Mouse (Mus musculus): ENCODE results near the gene Chic2. TPM values are rescaled to one million over a fixed set of nuclear protein-coding genes. Genes with fewer than 3 reads are reported as not detected.

The Chic2 gene
- total and polyA plus RNA-seq, 2 experiments from 2014 or later, result 12.8 to 33.9 TPM

DNA sequence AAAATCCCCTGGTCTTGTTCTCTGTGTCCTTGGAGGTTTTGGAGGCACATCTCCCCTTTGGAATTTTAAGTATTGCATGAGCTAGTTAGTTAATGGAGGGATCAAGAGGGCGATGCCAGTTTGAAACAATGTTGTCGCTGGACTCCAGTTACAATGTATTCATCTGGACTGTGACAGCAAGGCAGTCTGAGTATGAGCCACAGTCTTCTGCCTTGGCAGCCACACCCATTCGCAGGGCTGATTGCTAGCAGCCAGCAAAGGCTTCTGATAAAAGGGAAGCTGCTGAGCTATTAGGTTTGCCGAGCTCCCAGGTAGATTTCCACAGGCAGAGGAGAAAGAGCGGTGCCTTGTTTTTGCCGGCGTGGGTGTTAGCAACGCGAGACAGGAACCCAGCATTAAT is 84.3 kb downstream of the Chic2 start:
- ATAC-seq, result no peak
- Histone ChIP-seq H3K36me3 (ENCODE audit: insufficient read depth, low read length) (no peaks in the 10 kb centered on the region), H3K4me2 (ENCODE audit: low read depth, low read length) (no peak overlapping the region), H3K4me3 (ENCODE audit: low read length) (no peak overlapping the region), H3K4me1 (ENCODE audit: insufficient read depth, low read length) (no peaks in the 10 kb centered on the region), H3K9ac (replicated peaks; ENCODE audit: low read length) (no peak overlapping the region), H3K27ac (no peak overlapping the region), H3K9me3 (ENCODE audit: low read length) (no peaks in the 10 kb centered on the region), H3K27me3 (ENCODE audit: insufficient read depth, low read length) (no peaks in the 10 kb centered on the region)
- WGBS, result 48% methylated on average over 9 of the region's 9 CpGs
- no peak for TF ChIP-seq CTCF (IDR thresholded peaks at IDR 0.05; ENCODE audit: low read depth)
- no peak for DNase-seq (ENCODE audit: low spot score)

DNA sequence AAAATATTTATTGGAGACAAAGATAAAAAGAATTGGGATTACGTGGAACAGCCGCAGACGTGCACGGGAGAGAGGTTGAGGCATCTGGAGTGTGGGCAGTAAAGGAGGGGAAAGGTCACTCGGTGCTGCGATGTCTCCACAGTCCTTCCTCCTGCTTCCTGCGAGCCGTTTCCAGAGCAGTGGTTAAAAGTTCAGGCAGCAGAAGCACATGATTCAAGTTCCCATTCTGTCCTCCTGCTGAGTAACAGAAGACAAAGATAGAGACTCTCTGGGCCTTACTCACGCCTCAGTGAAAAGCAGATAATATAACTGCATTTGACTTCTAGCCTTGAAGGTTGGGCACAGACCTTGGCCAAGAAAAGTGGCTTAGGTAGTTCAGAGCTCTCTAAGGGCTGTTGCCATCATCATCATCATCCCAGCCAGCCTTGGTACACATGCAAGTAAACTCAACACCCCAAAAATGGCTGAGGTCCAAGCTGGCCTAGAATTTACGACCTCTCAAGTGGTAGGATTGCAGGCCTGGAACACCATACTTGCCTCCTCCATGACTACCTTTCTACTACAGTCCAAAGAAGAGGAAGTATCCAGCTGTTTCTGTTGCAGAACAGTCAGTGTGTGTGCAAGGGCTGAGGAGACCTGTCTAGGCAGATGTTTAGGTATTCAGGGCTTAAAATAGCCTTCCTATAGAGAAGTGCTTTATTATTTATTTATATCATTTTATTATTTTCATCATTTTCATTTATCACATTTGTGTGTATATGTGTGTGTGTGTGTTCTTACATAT is 87.1 kb downstream of the Chic2 start:
- Histone ChIP-seq H3K4me3 (ENCODE audit: low read length) (no peak overlapping the region), H3K9me3 (ENCODE audit: low read length) (no peaks in the 10 kb centered on the region), H3K27me3 (ENCODE audit: insufficient read depth, low read length) (no peaks in the 10 kb centered on the region), H3K27ac (no peak overlapping the region), H3K4me1 (ENCODE audit: insufficient read depth, low read length) (no peaks in the 10 kb centered on the region), H3K4me2 (ENCODE audit: low read depth, low read length) (no peak overlapping the region), H3K9ac (replicated peaks; ENCODE audit: low read length) (no peak overlapping the region), H3K36me3 (ENCODE audit: insufficient read depth, low read length) (no peaks in the 10 kb centered on the region)
- no peak for ATAC-seq
- TF ChIP-seq CTCF (IDR thresholded peaks at IDR 0.05; ENCODE audit: low read depth), result no peak
- DNase-seq (ENCODE audit: low spot score), result no peak
- WGBS, result 65% methylated on average over 10 of the region's 10 CpGs

DNA sequence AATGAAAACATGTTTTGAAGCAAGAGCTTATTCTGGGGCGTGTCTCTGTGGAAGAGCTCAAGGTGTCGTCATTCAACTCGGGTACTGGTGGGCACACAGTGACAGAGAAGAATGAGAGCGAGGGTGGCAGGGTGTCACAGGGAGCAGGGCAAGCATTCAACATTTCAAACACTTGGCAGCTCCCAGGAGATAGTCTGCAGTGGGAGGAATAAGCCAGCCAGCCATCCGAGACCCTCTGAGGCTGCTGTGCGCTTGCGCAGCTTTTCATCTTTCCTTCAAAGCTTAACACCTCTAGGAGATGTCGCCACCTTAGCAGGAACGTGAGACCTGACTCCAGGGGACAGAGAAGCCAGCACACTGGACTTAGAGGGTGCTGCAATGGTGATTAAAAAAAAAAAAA is 88.2 kb downstream of the Chic2 start:
- DNase-seq (ENCODE audit: low spot score) (no peak), ATAC-seq (0 out of 2 replicates have a peak, but pooled peaks have one; percentile 24)
- H3K36me3 ChIP-seq (ENCODE audit: insufficient read depth, low read length), result no peaks in the 10 kb centered on the region
- WGBS, result 29% methylated on average over 9 of the region's 9 CpGs
- no peaks in the 10 kb centered on the region for H3K27me3 ChIP-seq (ENCODE audit: insufficient read depth, low read length)
- no peaks in the 10 kb centered on the region for H3K4me1 ChIP-seq (ENCODE audit: insufficient read depth, low read length)
- H3K4me3 ChIP-seq (ENCODE audit: low read length), result no peak overlapping the region
- TF ChIP-seq CTCF (IDR thresholded peaks at IDR 0.05; ENCODE audit: low read depth), result no peak
- H3K9ac ChIP-seq (replicated peaks; ENCODE audit: low read length), result no peak overlapping the region
- H3K27ac ChIP-seq, result no peak overlapping the region
- H3K9me3 ChIP-seq (ENCODE audit: low read length), result no peaks in the 10 kb centered on the region
- H3K4me2 ChIP-seq (ENCODE audit: low read depth, low read length), result no peak overlapping the region

DNA sequence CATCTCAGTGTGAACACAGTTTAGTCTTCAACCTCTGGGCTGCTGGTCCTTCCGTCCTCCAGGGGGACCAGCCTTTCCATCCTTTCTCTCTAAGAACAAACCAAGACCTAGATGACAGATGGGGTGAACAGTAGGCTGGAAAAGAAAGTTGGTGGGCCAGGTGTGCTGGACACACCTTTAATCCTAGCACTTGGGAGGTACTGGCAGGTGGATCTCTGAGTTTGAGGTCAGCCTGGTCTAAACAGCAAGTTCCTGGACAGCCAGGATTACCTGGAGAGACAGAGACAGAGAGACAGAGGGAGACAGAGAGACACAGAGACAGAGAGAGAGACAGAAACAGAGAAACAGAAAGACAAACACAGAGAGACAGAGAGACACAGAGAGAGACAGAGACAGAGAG is 89.0 kb downstream of the Chic2 start:
- H3K4me1 ChIP-seq (ENCODE audit: insufficient read depth, low read length), result no peaks in the 10 kb centered on the region
- no peak overlapping the region for H3K4me3 ChIP-seq (ENCODE audit: low read length)
- 93% methylated on average over 1 of the region's 1 CpGs for WGBS
- no peaks in the 10 kb centered on the region for H3K9me3 ChIP-seq (ENCODE audit: low read length)
- ATAC-seq, result no peak
- no peak for DNase-seq (ENCODE audit: low spot score)
- H3K36me3 ChIP-seq (ENCODE audit: insufficient read depth, low read length), result no peaks in the 10 kb centered on the region
- no peaks in the 10 kb centered on the region for H3K27me3 ChIP-seq (ENCODE audit: insufficient read depth, low read length)
- H3K9ac ChIP-seq (replicated peaks; ENCODE audit: low read length), result no peak overlapping the region
- no peak overlapping the region for H3K4me2 ChIP-seq (ENCODE audit: low read depth, low read length)
- no peak for TF ChIP-seq CTCF (IDR thresholded peaks at IDR 0.05; ENCODE audit: low read depth)
- H3K27ac ChIP-seq, result no peak overlapping the region

DNA sequence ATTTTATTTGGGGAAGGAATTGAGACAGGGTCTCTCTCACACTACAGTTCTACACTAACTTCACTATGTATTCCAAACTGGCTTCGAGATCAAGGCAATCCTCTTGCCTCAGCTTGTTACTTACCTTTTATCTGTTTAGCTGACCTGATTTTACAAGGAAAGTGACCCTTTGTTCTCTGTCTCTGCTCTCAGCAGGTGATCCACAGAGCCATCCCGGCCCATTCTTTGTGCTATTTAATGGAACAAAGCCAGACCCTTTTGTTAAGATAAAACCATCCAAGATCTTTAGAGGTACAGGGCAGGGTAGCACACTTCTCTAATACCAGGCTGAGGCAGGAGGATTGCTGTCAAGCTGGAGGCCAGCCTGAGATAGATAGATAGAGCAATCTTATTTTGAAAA is 91.6 kb downstream of the Chic2 start:
- no peak overlapping the region for H3K4me3 ChIP-seq (ENCODE audit: low read length)
- no peak overlapping the region for H3K9ac ChIP-seq (replicated peaks; ENCODE audit: low read length)
- H3K27me3 ChIP-seq (ENCODE audit: insufficient read depth, low read length), result no peaks in the 10 kb centered on the region
- no peaks in the 10 kb centered on the region for H3K9me3 ChIP-seq (ENCODE audit: low read length)
- no peak for DNase-seq (ENCODE audit: low spot score)
- TF ChIP-seq CTCF (IDR thresholded peaks at IDR 0.05; ENCODE audit: low read depth), result no peak
- H3K36me3 ChIP-seq (ENCODE audit: insufficient read depth, low read length), result no peaks in the 10 kb centered on the region
- H3K4me1 ChIP-seq (ENCODE audit: insufficient read depth, low read length), result no peaks in the 10 kb centered on the region
- H3K27ac ChIP-seq, result no peak overlapping the region
- 16% methylated on average over 2 of the region's 2 CpGs for WGBS
- H3K4me2 ChIP-seq (ENCODE audit: low read depth, low read length), result no peak overlapping the region
- ATAC-seq, result no peak

DNA sequence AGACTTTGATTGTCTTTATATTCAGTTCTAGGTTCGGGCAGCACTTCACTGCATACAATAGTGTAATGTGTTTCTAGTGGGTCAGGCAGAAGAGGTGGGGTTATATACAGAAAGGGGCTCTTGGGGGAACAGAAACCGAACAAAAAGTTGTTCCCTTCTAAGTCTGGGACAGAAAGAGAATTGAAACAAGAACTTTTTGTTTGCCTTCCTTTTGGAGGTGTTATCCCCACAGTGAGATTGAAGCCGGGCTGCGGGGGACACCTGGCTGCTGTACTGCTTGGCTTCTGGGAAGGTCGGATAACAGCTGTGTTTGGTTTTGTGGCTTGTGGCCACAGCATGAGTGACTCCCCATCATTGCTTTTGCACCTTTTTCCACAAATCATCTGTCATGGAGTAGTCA is 93.2 kb downstream of the Chic2 start:
- H3K4me3 ChIP-seq (ENCODE audit: low read length), result no peak overlapping the region
- H3K9me3 ChIP-seq (ENCODE audit: low read length), result no peaks in the 10 kb centered on the region
- H3K27ac ChIP-seq, result no peak overlapping the region
- DNase-seq (ENCODE audit: low spot score) (no peak), ATAC-seq (no peak)
- no peaks in the 10 kb centered on the region for H3K36me3 ChIP-seq (ENCODE audit: insufficient read depth, low read length)
- no peak for TF ChIP-seq CTCF (IDR thresholded peaks at IDR 0.05; ENCODE audit: low read depth)
- H3K9ac ChIP-seq (replicated peaks; ENCODE audit: low read length), result no peak overlapping the region
- H3K4me2 ChIP-seq (ENCODE audit: low read depth, low read length), result no peak overlapping the region
- 86% methylated on average over 5 of the region's 5 CpGs for WGBS
- no peaks in the 10 kb centered on the region for H3K27me3 ChIP-seq (ENCODE audit: insufficient read depth, low read length)
- H3K4me1 ChIP-seq (ENCODE audit: insufficient read depth, low read length), result no peaks in the 10 kb centered on the region

DNA sequence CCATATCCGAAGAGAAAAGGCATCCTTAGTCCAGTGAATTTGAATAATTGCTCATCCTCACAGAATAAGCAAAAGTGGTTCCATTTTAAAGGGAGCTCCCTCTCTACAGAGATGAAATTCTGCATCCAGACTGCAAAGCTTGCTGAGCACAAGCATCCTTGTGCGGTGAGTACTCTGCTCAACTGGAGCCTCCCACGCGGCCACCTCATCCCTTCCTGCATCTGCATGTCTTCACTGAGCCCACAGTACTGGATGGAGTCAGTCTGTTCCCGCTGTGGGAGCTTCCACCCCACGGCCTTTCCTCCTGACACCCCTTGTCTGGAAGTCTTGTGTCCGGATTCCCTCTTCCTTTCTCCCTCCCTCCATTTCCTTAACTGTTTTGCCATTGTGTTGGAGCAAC is 95.3 kb downstream of the Chic2 start:
- Histone ChIP-seq H3K27ac (no peak overlapping the region), H3K9ac (replicated peaks; ENCODE audit: low read length) (no peak overlapping the region), H3K9me3 (ENCODE audit: low read length) (no peaks in the 10 kb centered on the region), H3K4me1 (ENCODE audit: insufficient read depth, low read length) (no peaks in the 10 kb centered on the region), H3K27me3 (ENCODE audit: insufficient read depth, low read length) (no peaks in the 10 kb centered on the region), H3K4me2 (ENCODE audit: low read depth, low read length) (no peak overlapping the region), H3K36me3 (ENCODE audit: insufficient read depth, low read length) (no peaks in the 10 kb centered on the region), H3K4me3 (ENCODE audit: low read length) (no peak overlapping the region)
- no peak for DNase-seq (ENCODE audit: low spot score)
- ATAC-seq, result no peak
- 70% methylated on average over 7 of the region's 7 CpGs for WGBS
- TF ChIP-seq CTCF (IDR thresholded peaks at IDR 0.05; ENCODE audit: low read depth), result no peak
